In genomic region chr11:46733242-46733789, GRCm38 (mm10) we compare ENCODE assay signal across 8 mouse cellular contexts. TPM values are rescaled to one million over a fixed set of nuclear protein-coding genes. Genes with fewer than 3 reads are reported as not detected.
DNase-seq lines count a peak whose midpoint lies in the region; ATAC-seq lines count a peak whose summit lies in the region.

No protein-coding gene starts in this region.

- H3K4me1 ChIP-seq in hindbrain, embryonic 11.5 days (replicated peaks; ENCODE audit: control insufficient read depth, insufficient read depth, low read length) = no peaks in the 10 kb centered on the region
- no peaks in the 10 kb centered on the region for H3K4me1 ChIP-seq in hindbrain, embryonic 14.5 days (replicated peaks; ENCODE audit: control insufficient read depth, insufficient read depth, low read length)
- no peaks in the 10 kb centered on the region for H3K4me1 ChIP-seq in midbrain, embryonic 14.5 days (ENCODE audit: control insufficient read depth, insufficient read depth, low read length)

- H3K9me3 ChIP-seq in hindbrain, embryonic 11.5 days (ENCODE audit: control insufficient read depth, low read length) = no peaks in the 10 kb centered on the region
- no peaks in the 10 kb centered on the region for H3K9me3 ChIP-seq in hindbrain, embryonic 14.5 days (ENCODE audit: control insufficient read depth, low read length)
- no peaks in the 10 kb centered on the region for H3K9me3 ChIP-seq in midbrain, embryonic 14.5 days (ENCODE audit: control insufficient read depth, low read length)

- no peak overlapping the region for H3K4me3 ChIP-seq in hindbrain, embryonic 11.5 days (ENCODE audit: low read depth, low read length)
- H3K4me3 ChIP-seq in hindbrain, embryonic 14.5 days (replicated peaks; ENCODE audit: low read length) = no peak overlapping the region
- no peak overlapping the region for H3K4me3 ChIP-seq in midbrain, embryonic 14.5 days (replicated peaks; ENCODE audit: low read depth, low read length)

- no peaks in the 10 kb centered on the region for H3K27me3 ChIP-seq in hindbrain, embryonic 11.5 days (ENCODE audit: control insufficient read depth, insufficient read depth, low read length)
- no peaks in the 10 kb centered on the region for H3K27me3 ChIP-seq in hindbrain, embryonic 14.5 days (ENCODE audit: control insufficient read depth, insufficient read depth, low read length)
- H3K27me3 ChIP-seq in midbrain, embryonic 14.5 days (ENCODE audit: control insufficient read depth, insufficient read depth, low read length) = no peaks in the 10 kb centered on the region

- peak; percentile 76 for ATAC-seq in hindbrain, embryonic 11.5 days (ENCODE audit: low FRiP score)
- no peak for ATAC-seq in hindbrain, embryonic 14.5 days (ENCODE audit: low FRiP score)
- ATAC-seq in granulocyte monocyte progenitor cell, adult 5-6 weeks (replicated peaks; ENCODE audit: poor library complexity, severe bottlenecking) = peak; percentile 67; the same call in 1 of the 2 replicates
- no peak; the same call in 1 of the 2 replicates for ATAC-seq in midbrain, embryonic 14.5 days (ENCODE audit: low FRiP score, low TSS enrichment)

- WGBS in hindbrain, embryonic 11.5 days = 64% methylated on average over 6 of the region's 6 CpGs
- 68% methylated on average over 6 of the region's 6 CpGs for WGBS in hindbrain, embryonic 14.5 days
- 63% methylated on average over 6 of the region's 6 CpGs for WGBS in midbrain, embryonic 14.5 days

- H3K4me2 ChIP-seq in hindbrain, embryonic 11.5 days (replicated peaks; ENCODE audit: low read depth, low read length) = no peak overlapping the region
- H3K4me2 ChIP-seq in hindbrain, embryonic 14.5 days (replicated peaks) = no peak overlapping the region
- H3K4me2 ChIP-seq in midbrain, embryonic 14.5 days (ENCODE audit: low read length) = no peak overlapping the region

- DNase-seq in hindbrain, embryonic 11.5 days (ENCODE audit: low spot score) = no peak
- no peak for DNase-seq in hindbrain, embryonic 14.5 days (ENCODE audit: low spot score)
- peak; percentile 56 for DNase-seq in 416B (ENCODE audit: low read depth)
- peak; percentile 27 for DNase-seq in Muller cell, postnatal 12 days (ENCODE audit: inconsistent ontology term)
- DNase-seq in midbrain, embryonic 14.5 days = peak; percentile 53
- no peak for DNase-seq in urinary bladder, postnatal 10 days (ENCODE audit: low spot score)
- DNase-seq in ovary, postnatal 14 days (ENCODE audit: low spot score) = no peak

- no peaks in the 10 kb centered on the region for H3K36me3 ChIP-seq in hindbrain, embryonic 11.5 days (ENCODE audit: control insufficient read depth, insufficient read depth, low read length)
- no peaks in the 10 kb centered on the region for H3K36me3 ChIP-seq in hindbrain, embryonic 14.5 days (replicated peaks; ENCODE audit: control insufficient read depth, insufficient read depth)
- no peaks in the 10 kb centered on the region for H3K36me3 ChIP-seq in midbrain, embryonic 14.5 days (ENCODE audit: control insufficient read depth, insufficient read depth, low read length)

- H3K9ac ChIP-seq in hindbrain, embryonic 11.5 days (ENCODE audit: low read depth, low read length) = no peak overlapping the region
- H3K9ac ChIP-seq in hindbrain, embryonic 14.5 days = no peak overlapping the region
- H3K9ac ChIP-seq in midbrain, embryonic 14.5 days (replicated peaks; ENCODE audit: low read length) = no peak overlapping the region

- no peak overlapping the region for H3K27ac ChIP-seq in hindbrain, embryonic 11.5 days (ENCODE audit: low read depth, low read length)
- no peak overlapping the region for H3K27ac ChIP-seq in hindbrain, embryonic 14.5 days
- no peak overlapping the region for H3K27ac ChIP-seq in midbrain, embryonic 14.5 days (replicated peaks; ENCODE audit: low read depth, low read length)

RNA-seq across cellular contexts. Expression of gene Havcr1, which starts 1.6 kb away (rescaled TPM):
- not detected in 2 replicates for polyA plus RNA-seq in hindbrain, embryonic 11.5 days (2014; fragmentation: Nextera tagmentation; extraction: Ambion mirVana)
- polyA plus RNA-seq in hindbrain, embryonic 14.5 days (2014; fragmentation: Nextera tagmentation; extraction: Ambion mirVana) = not detected in 2 replicates
- total RNA-seq in granulocyte monocyte progenitor cell, adult 5-6 weeks (2014; fragmentation: Nextera tagmentation) = not detected in 2 replicates
- total RNA-seq in granulocyte monocyte progenitor cell, adult 5-6 weeks (2017) = not detected in 2 replicates
- not detected in 2 replicates for polyA plus RNA-seq in midbrain, embryonic 14.5 days (2014; fragmentation: Nextera tagmentation; extraction: Ambion mirVana)

RNA-seq across cellular contexts. Expression of gene Timd2, which starts 26.5 kb away (rescaled TPM):
- 0.11 TPM in 1 of 2 replicates, not detected in the other for polyA plus RNA-seq in hindbrain, embryonic 11.5 days (2014; fragmentation: Nextera tagmentation; extraction: Ambion mirVana)
- not detected in 2 replicates for polyA plus RNA-seq in hindbrain, embryonic 14.5 days (2014; fragmentation: Nextera tagmentation; extraction: Ambion mirVana)
- not detected in 2 replicates for total RNA-seq in granulocyte monocyte progenitor cell, adult 5-6 weeks (2014; fragmentation: Nextera tagmentation)
- 0.13 TPM in 1 of 2 replicates, not detected in the other for total RNA-seq in granulocyte monocyte progenitor cell, adult 5-6 weeks (2017)
- 0.17 TPM in 1 of 2 replicates, not detected in the other for polyA plus RNA-seq in midbrain, embryonic 14.5 days (2014; fragmentation: Nextera tagmentation; extraction: Ambion mirVana)

Comparison
In these comparisons a context has a peak if more than half of its experiments do, and no peak if none do; other contexts are left out.
1. ATAC-seq: peak in hindbrain, embryonic 11.5 days (single experiment) and granulocyte monocyte progenitor cell, adult 5-6 weeks (single experiment); none in hindbrain, embryonic 14.5 days (single experiment) and midbrain, embryonic 14.5 days (single experiment).
2. DNase-seq: peak in 416B (single experiment), Muller cell, postnatal 12 days (single experiment) and midbrain, embryonic 14.5 days (single experiment); none in hindbrain, embryonic 11.5 days (single experiment), hindbrain, embryonic 14.5 days (single experiment), urinary bladder, postnatal 10 days (single experiment) and ovary, postnatal 14 days (single experiment).